Mouse (Mus musculus) cerebellum, adult 2 months (tissue): ENCODE data around the gene 1700030K09Rik.

Experiments
- CTCF ChIP-seq: fragments of 200-500 bp; IDR thresholded peaks from 2 replicates; pipeline ENCODE4 v1.5.1; 2011; ENCODE audit warnings: low read depth, mild to moderate bottlenecking, control low read depth, low read length, moderate library complexity, borderline replicate concordance; ENCODE audit not compliant: insufficient read depth
- POLR2A ChIP-seq: fragments of 200-500 bp; IDR thresholded peaks from 2 replicates; pipeline ENCODE4 v1.6.1; 2011; ENCODE audit warnings: low read length, control low read depth, borderline replicate concordance; ENCODE audit not compliant: insufficient read depth

- TF ChIP-seq CTCF (no peak), POLR2A (no peak)
These were observed 27.0 kb downstream of the 1700030K09Rik start for GRCm38 (mm10) chr8:72470684-72471083.
